Mouse (Mus musculus): Measurements from ENCODE around the gene Tspan5.

Tspan5 gene

GRCm38 (mm10) chr3:138813139-138813810, 71.3 kb downstream of the Tspan5 start:
- DNase-seq: no peak

- DNase-seq: no peak
These were observed 72.5 kb downstream of the Tspan5 start for GRCm38 (mm10) chr3:138814457-138814856.

- DNase-seq: peak; percentile 69
These were observed 73.3 kb downstream of the Tspan5 start for GRCm38 (mm10) chr3:138815127-138815837.

DNA sequence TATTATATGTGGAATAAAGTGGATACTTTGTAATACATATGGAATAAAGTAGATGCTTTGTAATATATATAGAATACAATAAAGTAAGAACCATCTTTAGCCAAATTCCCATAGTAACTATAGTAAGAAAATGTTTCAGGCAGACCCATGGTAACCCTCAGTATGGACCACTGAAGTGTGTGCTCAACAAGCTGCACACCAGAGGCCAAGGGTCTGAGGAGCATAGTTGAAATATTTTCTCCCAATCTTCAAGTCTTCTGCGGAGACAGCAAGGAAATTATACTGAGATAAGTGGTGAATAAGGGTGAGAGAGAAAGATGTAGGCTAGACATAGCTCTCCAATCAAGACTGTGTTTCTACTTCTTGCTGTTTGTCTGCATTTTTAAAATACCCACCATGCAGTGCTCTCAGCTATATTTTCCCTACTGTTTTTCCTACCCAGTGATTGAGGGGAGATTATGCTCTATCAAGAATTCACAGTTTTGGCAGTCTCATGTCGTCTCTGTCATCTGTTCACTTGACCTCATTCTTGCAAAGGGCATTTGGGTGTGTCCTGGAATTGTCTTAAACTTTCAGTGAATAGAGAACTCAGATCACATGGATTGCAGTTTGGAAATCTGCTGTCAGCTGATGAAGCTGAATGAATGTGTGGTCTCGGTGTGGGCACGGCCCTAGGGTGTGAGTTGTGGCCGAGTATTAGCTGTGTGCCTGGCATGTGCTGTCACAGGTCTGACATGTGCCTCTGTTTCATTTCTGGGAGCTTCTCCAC, 75.1 kb downstream of the Tspan5 start:
- DNase-seq: no peak

DNA sequence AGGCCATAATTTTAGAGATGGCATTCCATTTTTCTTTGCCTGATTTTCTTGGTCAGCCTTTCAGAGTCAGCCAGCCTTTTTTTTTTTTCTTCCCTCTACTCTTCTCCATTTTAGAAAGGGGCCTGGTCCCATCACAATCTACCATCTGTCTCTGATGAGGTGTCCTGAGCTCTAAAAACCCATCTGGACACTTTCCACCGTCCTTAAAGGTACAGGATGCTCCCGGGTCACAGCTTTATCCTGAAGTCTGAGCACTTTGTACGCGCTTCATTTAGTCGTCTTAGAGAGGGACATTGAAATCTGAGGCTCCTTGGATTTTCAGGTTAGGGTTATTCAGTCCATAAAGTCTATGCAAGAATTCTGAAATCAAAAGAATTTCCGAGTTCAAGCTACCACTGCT, 77.9 kb downstream of the Tspan5 start:
- DNase-seq: no peak

DNA sequence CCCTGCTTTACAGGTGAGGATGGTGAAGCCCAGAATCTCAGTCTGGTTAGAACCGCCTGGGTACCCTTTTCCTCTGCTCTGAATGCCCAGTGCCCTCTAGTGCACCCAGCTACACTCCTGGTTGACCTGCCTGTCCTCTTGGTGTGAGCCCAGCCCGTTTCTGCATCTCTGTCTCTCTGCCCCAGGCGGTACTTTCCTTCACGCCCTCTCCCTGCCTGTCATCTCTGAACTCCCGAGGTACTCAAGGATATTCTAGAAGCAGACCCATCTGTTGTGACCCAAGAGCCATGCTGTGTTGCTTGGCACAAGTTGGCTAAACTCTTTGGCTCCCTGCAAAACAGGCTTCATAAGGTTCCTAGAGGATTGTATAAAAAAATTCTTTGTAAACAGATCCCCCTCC, 78.3 kb downstream of the Tspan5 start:
- peak; percentile 80 for DNase-seq

- no peak for DNase-seq
These were observed 80.0 kb downstream of the Tspan5 start for GRCm38 (mm10) chr3:138821886-138822445.

DNA sequence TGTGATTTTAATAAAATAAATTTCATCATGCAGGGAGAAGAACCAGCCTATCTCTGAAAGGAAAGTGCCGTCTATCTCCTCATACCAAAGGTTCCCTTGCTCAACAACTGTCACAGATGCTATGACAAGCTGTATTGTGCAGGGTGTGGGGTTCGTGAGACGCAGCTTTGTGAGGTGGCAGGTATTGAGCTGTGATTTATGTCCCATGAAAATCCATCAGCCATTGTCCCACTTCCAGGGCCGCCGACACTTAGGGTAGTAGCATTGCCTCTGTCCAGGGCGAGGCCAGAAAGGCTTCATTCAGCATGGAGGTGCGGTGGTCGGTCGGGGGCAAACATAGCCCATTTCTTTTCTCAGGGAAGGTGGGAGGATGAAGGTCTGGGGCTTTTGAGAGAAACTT, 81.9 kb downstream of the Tspan5 start:
- DNase-seq: no peak

GRCm38 (mm10) chr3:138825296-138825695, 83.3 kb downstream of the Tspan5 start:
- DNase-seq: no peak

GRCm38 (mm10) chr3:138826243-138826800, 84.3 kb downstream of the Tspan5 start:
- no peak for DNase-seq

DNA sequence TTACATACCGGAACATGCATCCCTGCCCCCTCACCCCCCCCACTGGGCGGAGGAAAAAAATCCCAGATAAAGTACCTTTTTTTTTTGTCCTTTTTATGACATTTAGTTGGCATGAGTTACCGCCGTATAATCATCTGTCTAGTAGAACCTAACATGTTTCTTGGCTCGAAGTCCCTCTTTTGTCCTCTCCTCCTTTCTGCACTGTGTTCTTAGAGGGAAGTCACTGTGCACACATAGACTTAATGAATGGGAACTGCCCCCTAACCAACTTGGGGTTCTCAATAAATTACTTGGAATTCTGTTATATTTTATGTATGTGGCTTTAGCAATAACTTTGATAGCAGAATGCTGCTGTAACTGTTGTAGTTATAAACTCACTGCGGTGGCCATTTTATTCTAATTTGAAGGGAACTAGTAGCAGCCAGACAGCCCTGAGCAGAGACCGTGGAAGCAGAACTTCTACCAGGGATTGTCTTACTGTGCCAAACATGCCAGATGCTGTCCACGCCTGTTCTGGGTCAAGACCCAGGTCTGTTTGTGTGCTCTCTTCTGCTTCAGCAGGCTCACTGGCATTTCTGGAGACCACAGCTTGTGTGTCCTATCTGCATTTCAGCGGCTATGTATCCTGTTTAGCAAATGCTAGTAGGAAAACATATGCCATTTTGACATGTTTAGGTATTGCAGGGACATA, 91.0 kb downstream of the Tspan5 start:
- DNase-seq: no peak

GRCm38 (mm10) chr3:138834174-138834573, 92.2 kb downstream of the Tspan5 start:
- no peak for DNase-seq

DNA sequence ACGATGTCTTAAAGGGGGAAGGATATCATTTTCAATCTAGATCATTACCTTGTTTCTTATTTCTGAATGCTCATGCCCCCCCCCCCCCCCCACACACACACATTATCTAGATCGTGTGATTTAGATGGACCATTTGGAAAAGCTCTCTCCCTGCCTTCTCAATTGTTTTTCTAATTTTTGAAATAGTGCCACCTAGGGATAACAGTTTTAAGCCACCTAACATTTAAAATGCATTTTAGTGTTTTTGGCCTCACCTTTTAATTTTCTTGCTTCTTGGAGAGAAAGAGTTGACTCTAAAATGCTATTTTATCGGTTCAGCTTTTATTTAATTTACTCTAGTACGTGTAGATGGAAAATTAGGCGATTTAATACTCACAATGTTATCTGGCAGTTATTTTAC, 94.9 kb downstream of the Tspan5 start:
- DNase-seq: no peak

- DNase-seq: no peak
These were observed 95.7 kb downstream of the Tspan5 start for GRCm38 (mm10) chr3:138837651-138838050.

- DNase-seq: no peak
These were observed 97.7 kb downstream of the Tspan5 start for GRCm38 (mm10) chr3:138839656-138840055.

GRCm38 (mm10) chr3:138841288-138841687, 99.3 kb downstream of the Tspan5 start:
- no peak for DNase-seq

GRCm38 (mm10) chr3:138843180-138843579, 101.2 kb downstream of the Tspan5 start:
- DNase-seq: no peak

GRCm38 (mm10) chr3:138843641-138844040, 101.6 kb downstream of the Tspan5 start:
- DNase-seq: no peak

DNA sequence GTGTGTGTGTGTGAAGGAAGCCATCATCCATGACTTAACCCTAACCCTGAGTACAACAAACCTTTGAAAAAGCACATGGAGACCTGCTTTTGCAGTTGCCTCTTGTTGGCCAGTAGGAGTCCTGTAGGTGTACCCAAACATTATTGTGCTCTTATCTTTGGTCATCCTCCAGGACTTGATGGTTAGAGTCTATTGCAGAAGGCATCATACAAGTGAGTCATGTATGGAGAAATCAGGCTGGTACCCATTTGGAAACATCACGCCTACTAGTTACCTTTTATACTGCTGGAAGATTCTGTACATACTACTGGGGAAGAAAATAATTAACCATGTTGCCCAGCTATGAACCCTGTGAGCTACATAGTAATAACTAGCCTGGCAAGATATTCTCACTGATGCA, 103.8 kb downstream of the Tspan5 start:
- no peak for DNase-seq

- no peak for DNase-seq
These were observed 105.8 kb downstream of the Tspan5 start for GRCm38 (mm10) chr3:138847809-138848208.

GRCm38 (mm10) chr3:138849755-138850301, 107.8 kb downstream of the Tspan5 start:
- no peak for DNase-seq

DNA sequence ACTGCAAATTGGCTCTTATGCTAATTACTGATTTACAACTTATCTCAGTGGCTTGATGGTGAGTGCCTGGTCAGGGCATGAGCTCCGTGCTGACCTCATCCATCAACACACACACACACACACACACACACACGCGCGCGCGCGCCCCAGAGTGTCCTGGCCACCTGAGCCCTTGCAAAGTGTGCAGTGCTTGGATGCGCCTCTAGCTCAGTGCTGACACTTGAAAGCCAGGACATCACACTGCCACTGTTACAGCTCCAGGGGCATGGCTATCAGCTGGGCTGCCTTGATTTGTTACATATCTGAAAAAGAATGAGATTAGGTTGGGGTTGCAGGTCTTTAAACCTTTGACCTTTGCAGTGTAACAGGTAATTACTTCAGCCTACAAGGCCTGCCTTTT, 109.9 kb downstream of the Tspan5 start:
- DNase-seq: no peak

Measured in cerebellum, adult 11 months (tissue).